Mouse (Mus musculus) liver, adult 2 months (tissue): ENCODE data around the gene B3gnt2.

ENCODE experiments used
- CTCF ChIP-seq: fragments of 200-500 bp; IDR thresholded peaks from 2 replicates; pipeline ENCODE4 v1.5.1; 2011; ENCODE audit warnings: low read depth, low read length, control low read depth
- POLR2A ChIP-seq: fragments of 200-500 bp; IDR thresholded peaks from 2 replicates; pipeline ENCODE4 v1.6.1; 2011; ENCODE audit warnings: low read length, control low read depth; ENCODE audit not compliant: insufficient read depth; ENCODE audit errors: extremely low read depth

GRCm38 (mm10) chr11:22813427-22813826 lies 47.3 kb downstream of the B3gnt2 start:
- no peak for TF ChIP-seq POLR2A
- no peak for TF ChIP-seq CTCF
